Mouse (Mus musculus) ES-Bruce4 (cell line): ENCODE measurements at regions not wholly inside any gene's neighbourhood (a gene's known extent, or its start where the extent isn't known, plus 50 kb on each side); places are given as distances from the start of the nearest gene placed in this dataset.

Experiments used
- CTCF ChIP-seq: IDR thresholded peaks from one replicate; pipeline ENCODE4 v1.8.1; 2011; ENCODE audit warnings: low read depth, low read length
- EP300 ChIP-seq: IDR thresholded peaks from 2 replicates; pipeline ENCODE4 v1.6.1; 2011; ENCODE audit warnings: low read depth, low read length; ENCODE audit not compliant: insufficient read depth
- POLR2A ChIP-seq: IDR thresholded peaks from one replicate; pipeline ENCODE4 v1.8.1; 2011; ENCODE audit warnings: low read length; ENCODE audit not compliant: insufficient read depth

DNA sequence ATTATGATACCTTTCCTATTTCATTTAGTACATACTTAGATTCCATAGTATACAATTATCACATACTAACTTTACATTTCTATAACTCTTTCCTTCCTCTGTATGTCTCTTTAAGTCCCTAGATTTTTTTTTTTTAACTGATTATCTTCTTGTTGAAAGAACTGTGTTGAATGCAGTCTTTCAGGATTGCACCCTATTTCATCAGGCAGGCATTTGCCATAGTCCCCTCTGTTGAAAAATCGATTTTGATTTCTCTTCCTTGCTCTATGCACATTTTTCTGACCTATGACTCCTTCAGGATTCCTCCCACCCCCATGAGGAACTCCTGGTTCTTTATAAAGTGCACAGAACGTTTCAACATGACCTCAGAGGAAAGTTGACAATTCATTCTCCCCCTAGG lies 183.2 kb upstream of the Sox11 start:
- TF ChIP-seq EP300 (no peak), CTCF (no peak), POLR2A (no peak)
